Mouse (Mus musculus) mouse embryonic stem cell (cell line): Measurements from ENCODE around the gene Tsx.

ENCODE experiments used
- in situ Hi-C, 2 experiments: fragments of 300-500 bp; cut with MboI; formaldehyde crosslinking; loops; 1 replicate in 1 of 2; 3 replicates in 1 of 2; pipeline ENCODE4 v1.14.3; 2019 to 2020; ENCODE audit warnings: low sequenced_read_pairs in 2 of 2, low pct_unique_long_range_greater_than_20kb in 1 of 2, mixed read lengths in 1 of 2; ENCODE audit not compliant: unreplicated experiment in 1 of 2

Tsx gene

GRCm38 (mm10) chrX:103452815-103453214 lies 38.5 kb downstream of the Tsx start:
- in situ Hi-C loops: no loop called here

GRCm38 (mm10) chrX:103460056-103460455 lies 45.8 kb downstream of the Tsx start:
- in situ Hi-C loops: no loop called here

- in situ Hi-C loops: no loop called here
These were observed 54.7 kb downstream of the Tsx start for GRCm38 (mm10) chrX:103468998-103469397.

- in situ Hi-C loops: no loop called here
These were observed 58.1 kb downstream of the Tsx start for GRCm38 (mm10) chrX:103472346-103472745.
